Mouse (Mus musculus): ENCODE data around the gene Ablim1.

DNA sequence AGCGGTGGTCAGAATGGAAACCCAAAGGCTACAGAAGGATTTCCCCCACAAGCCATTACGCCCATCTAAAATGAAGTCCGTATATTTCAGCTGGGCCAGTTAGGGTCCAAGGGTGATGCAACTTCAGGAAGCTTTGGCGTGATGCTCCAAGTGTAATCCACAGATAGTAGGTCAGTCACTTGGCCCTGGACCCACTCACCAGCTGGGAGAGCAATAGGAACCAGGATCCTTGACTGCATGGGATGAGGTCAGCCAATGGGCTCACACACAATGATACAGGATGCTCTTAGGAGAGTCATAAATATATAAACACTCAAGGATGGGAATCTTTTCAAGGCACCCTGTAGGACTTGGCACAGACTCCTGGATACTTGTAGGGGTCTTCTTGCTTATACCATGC lies 309.7 kb downstream of the Ablim1 start:
- TF ChIP-seq POLR2A (IDR thresholded peaks at IDR 0.05; ENCODE audit: borderline replicate concordance, insufficient read depth, low read length) (no peak), CTCF (IDR thresholded peaks at IDR 0.05; ENCODE audit: borderline replicate concordance, insufficient read depth, low read depth, low read length) (no peak)

All from cerebellum, adult 2 months (tissue).